Mouse (Mus musculus) G1E (cell line): ENCODE results near the gene Hist1h2bc.

Source experiments
- CTCF ChIP-seq: IDR thresholded peaks from 2 replicates; pipeline ENCODE4 v1.5.1; 2012; ENCODE audit warnings: low read depth, low read length, inconsistent platforms, mixed read lengths
- GATA1 ChIP-seq: IDR thresholded peaks from 2 replicates; pipeline ENCODE4 v1.6.1; 2012; ENCODE audit warnings: borderline replicate concordance, low read length, inconsistent platforms, mixed read lengths
- GATA2 ChIP-seq: IDR thresholded peaks from 2 replicates; pipeline ENCODE4 v1.6.1; 2012; ENCODE audit warnings: low read depth, low read length, inconsistent platforms, borderline replicate concordance
- POLR2AphosphoS5 ChIP-seq: IDR thresholded peaks from 2 replicates; pipeline ENCODE4 v1.6.1; 2012; ENCODE audit warnings: low read depth, low read length, inconsistent platforms; ENCODE audit not compliant: insufficient replicate concordance
- TAL1 ChIP-seq: conservative IDR thresholded peaks from 2 replicates; pipeline ENCODE4 v1.6.1; 2012; ENCODE audit warnings: low read depth, low read length, inconsistent platforms, mixed read lengths

GRCm38 (mm10) chr13:23689459-23689858, 5.5 kb downstream of the Hist1h2bc start:
- TF ChIP-seq CTCF, result no peak
- no peak for TF ChIP-seq POLR2AphosphoS5
- no peak for TF ChIP-seq GATA1
- TF ChIP-seq TAL1, result 0 out of 2 replicates have a peak, but pooled peaks have one; percentile 10
- TF ChIP-seq GATA2, result no peak
